Mouse (Mus musculus) kidney, embryonic 15.5 days (tissue): Measurements from ENCODE around the gene Ntrk3. TPM values are rescaled to one million over a fixed set of nuclear protein-coding genes. Genes with fewer than 3 reads are reported as not detected.

ENCODE experiments used
- ATAC-seq: fragments of 200-750 bp; cut with Nextera tagmentation; replicated peaks from 2 replicates; pipeline ENCODE4 v1.8.0; 2017; ENCODE audit warnings: moderate TSS enrichment; ENCODE audit not compliant: low FRiP score
- H3K27ac ChIP-seq: fragments of 300-500 bp; sonication (generic); 2 replicates; pipeline ENCODE4 v1.5.1; 2015; ENCODE audit warnings: mild to moderate bottlenecking, inconsistent platforms
- H3K27me3 ChIP-seq: fragments of 300-500 bp; sonication (generic); 2 replicates; pipeline ENCODE4 v1.6.1; 2015; ENCODE audit warnings: inconsistent platforms
- H3K36me3 ChIP-seq: fragments of 300-500 bp; sonication (generic); 2 replicates; pipeline ENCODE4 v1.6.1; 2015; ENCODE audit warnings: inconsistent platforms
- H3K4me1 ChIP-seq: fragments of 300-500 bp; sonication (generic); 2 replicates; pipeline ENCODE4 v1.6.1; 2015; ENCODE audit warnings: inconsistent platforms
- H3K4me2 ChIP-seq: fragments of 300-500 bp; sonication (generic); 2 replicates; pipeline ENCODE4 v1.6.1; 2015; ENCODE audit warnings: moderate library complexity, mild to moderate bottlenecking, inconsistent platforms
- H3K4me3 ChIP-seq: fragments of 300-500 bp; sonication (generic); replicated peaks from 2 replicates; pipeline ENCODE4 v1.5.1; 2015; ENCODE audit warnings: mild to moderate bottlenecking, inconsistent platforms
- H3K9ac ChIP-seq: fragments of 300-500 bp; sonication (generic); 2 replicates; pipeline ENCODE4 v1.6.1; 2015; ENCODE audit warnings: mild to moderate bottlenecking, inconsistent platforms
- H3K9me3 ChIP-seq: fragments of 300-500 bp; sonication (generic); replicated peaks from 2 replicates; pipeline ENCODE4 v1.6.1; 2016; ENCODE audit warnings: inconsistent platforms
- WGBS: fragments of 180-500 bp; shearing (Covaris S2); methylation state at CpG from one replicate; pipeline ENCODE4 v1.1.7; 2015; ENCODE audit warnings: mixed read lengths; 5-methylcytosine and 5-hydroxymethylcytosine counted together
- polyA plus RNA-seq: library from polyadenylated mRNA; unstranded; fragments of >200 nt; fragmentation: Nextera tagmentation; extraction: Ambion mirVana; gene quantifications from 2 replicates; pipeline ENCODE4 v1.2.1, GENCODE M21; 2015

The Ntrk3 gene
- polyA plus RNA-seq, 1 experiment from 2014 or later, result 4.4 TPM

GRCm38 (mm10) chr7:78441706-78442105 lies 296.1 kb downstream of the Ntrk3 start:
- Histone ChIP-seq H3K4me2 (no peak overlapping the region), H3K36me3 (no peaks in the 10 kb centered on the region), H3K27ac (no peak overlapping the region), H3K27me3 (no peaks in the 10 kb centered on the region), H3K9me3 (no peaks in the 10 kb centered on the region), H3K4me3 (no peak overlapping the region), H3K4me1 (no peaks in the 10 kb centered on the region), H3K9ac (no peak overlapping the region)
- ATAC-seq, result no peak

GRCm38 (mm10) chr7:78440896-78441295 lies 296.9 kb downstream of the Ntrk3 start:
- Histone ChIP-seq H3K9ac (no peak overlapping the region), H3K4me2 (no peak overlapping the region), H3K27me3 (no peaks in the 10 kb centered on the region), H3K4me3 (no peak overlapping the region), H3K4me1 (no peaks in the 10 kb centered on the region), H3K36me3 (no peaks in the 10 kb centered on the region), H3K27ac (no peak overlapping the region), H3K9me3 (no peaks in the 10 kb centered on the region)
- ATAC-seq, result no peak
- WGBS, result 79% methylated on average over 3 of the region's 3 CpGs

- H3K4me1 ChIP-seq, result no peaks in the 10 kb centered on the region
- no peaks in the 10 kb centered on the region for H3K27me3 ChIP-seq
- H3K9ac ChIP-seq, result no peak overlapping the region
- no peaks in the 10 kb centered on the region for H3K36me3 ChIP-seq
- H3K27ac ChIP-seq, result no peak overlapping the region
- H3K9me3 ChIP-seq, result no peaks in the 10 kb centered on the region
- H3K4me3 ChIP-seq, result no peak overlapping the region
- ATAC-seq, result no peak
- 90% methylated on average over 6 of the region's 6 CpGs for WGBS
- H3K4me2 ChIP-seq, result no peak overlapping the region
Measured at GRCm38 (mm10) chr7:78440476-78440875, 297.3 kb downstream of the Ntrk3 start.

GRCm38 (mm10) chr7:78439361-78440120 lies 298.3 kb downstream of the Ntrk3 start:
- WGBS, result 81% methylated on average over 8 of the region's 9 CpGs
- Histone ChIP-seq H3K4me3 (no peak overlapping the region), H3K9me3 (no peaks in the 10 kb centered on the region), H3K4me2 (no peak overlapping the region), H3K4me1 (no peaks in the 10 kb centered on the region), H3K9ac (no peak overlapping the region), H3K36me3 (no peaks in the 10 kb centered on the region), H3K27ac (no peak overlapping the region), H3K27me3 (no peaks in the 10 kb centered on the region)
- no peak for ATAC-seq

- Histone ChIP-seq H3K4me2 (no peak overlapping the region), H3K9ac (no peak overlapping the region), H3K27me3 (no peaks in the 10 kb centered on the region), H3K4me3 (no peak overlapping the region), H3K4me1 (no peaks in the 10 kb centered on the region), H3K27ac (no peak overlapping the region), H3K9me3 (no peaks in the 10 kb centered on the region), H3K36me3 (no peaks in the 10 kb centered on the region)
- ATAC-seq, result no peak
- WGBS, result 71% methylated on average over 5 of the region's 5 CpGs
Measured at GRCm38 (mm10) chr7:78433617-78434144, 304.1 kb downstream of the Ntrk3 start.

- H3K4me1 ChIP-seq, result no peaks in the 10 kb centered on the region
- no peaks in the 10 kb centered on the region for H3K36me3 ChIP-seq
- no peak for ATAC-seq
- H3K9ac ChIP-seq, result no peak overlapping the region
- H3K27me3 ChIP-seq, result no peaks in the 10 kb centered on the region
- no peak overlapping the region for H3K4me2 ChIP-seq
- no peak overlapping the region for H3K27ac ChIP-seq
- WGBS, result 93% methylated on average over 4 of the region's 4 CpGs
- H3K4me3 ChIP-seq, result no peak overlapping the region
- no peaks in the 10 kb centered on the region for H3K9me3 ChIP-seq
Measured at GRCm38 (mm10) chr7:78431611-78432010, 306.2 kb downstream of the Ntrk3 start.

GRCm38 (mm10) chr7:78412172-78412571 lies 325.6 kb downstream of the Ntrk3 start:
- Histone ChIP-seq H3K27me3 (no peaks in the 10 kb centered on the region), H3K36me3 (no peaks in the 10 kb centered on the region), H3K4me1 (no peaks in the 10 kb centered on the region), H3K9me3 (no peaks in the 10 kb centered on the region), H3K27ac (no peak overlapping the region), H3K4me3 (no peak overlapping the region), H3K9ac (no peak overlapping the region), H3K4me2 (no peak overlapping the region)
- no peak for ATAC-seq
- 78% methylated on average over 2 of the region's 2 CpGs for WGBS

- no peak for ATAC-seq
- no peak overlapping the region for H3K9ac ChIP-seq
- no peaks in the 10 kb centered on the region for H3K36me3 ChIP-seq
- no peak overlapping the region for H3K4me3 ChIP-seq
- H3K27ac ChIP-seq, result no peak overlapping the region
- H3K4me1 ChIP-seq, result no peaks in the 10 kb centered on the region
- H3K27me3 ChIP-seq, result no peaks in the 10 kb centered on the region
- H3K4me2 ChIP-seq, result no peak overlapping the region
- H3K9me3 ChIP-seq, result no peaks in the 10 kb centered on the region
- 61% methylated on average over 5 of the region's 5 CpGs for WGBS
Measured at GRCm38 (mm10) chr7:78409970-78410369, 327.8 kb downstream of the Ntrk3 start.

GRCm38 (mm10) chr7:78406641-78407291 lies 331.0 kb downstream of the Ntrk3 start:
- Histone ChIP-seq H3K4me3 (no peak overlapping the region), H3K9me3 (no peaks in the 10 kb centered on the region), H3K4me2 (no peak overlapping the region), H3K27me3 (no peaks in the 10 kb centered on the region), H3K36me3 (no peaks in the 10 kb centered on the region), H3K27ac (no peak overlapping the region), H3K9ac (no peak overlapping the region), H3K4me1 (no peaks in the 10 kb centered on the region)
- ATAC-seq, result no peak
- WGBS, result 35% methylated on average over 5 of the region's 5 CpGs

GRCm38 (mm10) chr7:78404481-78404880 lies 333.3 kb downstream of the Ntrk3 start:
- ATAC-seq, result no peak
- Histone ChIP-seq H3K36me3 (no peaks in the 10 kb centered on the region), H3K9ac (no peak overlapping the region), H3K27me3 (no peaks in the 10 kb centered on the region), H3K27ac (no peak overlapping the region), H3K4me1 (no peaks in the 10 kb centered on the region), H3K4me2 (no peak overlapping the region), H3K9me3 (no peaks in the 10 kb centered on the region), H3K4me3 (no peak overlapping the region)
- 93% methylated on average over 6 of the region's 6 CpGs for WGBS

- Histone ChIP-seq H3K36me3 (no peaks in the 10 kb centered on the region), H3K4me1 (no peaks in the 10 kb centered on the region), H3K27ac (no peak overlapping the region), H3K9me3 (no peaks in the 10 kb centered on the region), H3K27me3 (no peaks in the 10 kb centered on the region), H3K4me2 (no peak overlapping the region), H3K4me3 (no peak overlapping the region), H3K9ac (no peak overlapping the region)
- 61% methylated on average over 3 of the region's 3 CpGs for WGBS
- ATAC-seq, result no peak
Measured at GRCm38 (mm10) chr7:78402495-78402894, 335.3 kb downstream of the Ntrk3 start.

- 94% methylated on average over 4 of the region's 4 CpGs for WGBS
- H3K9me3 ChIP-seq, result no peaks in the 10 kb centered on the region
- no peaks in the 10 kb centered on the region for H3K36me3 ChIP-seq
- ATAC-seq, result no peak
- H3K9ac ChIP-seq, result no peak overlapping the region
- no peak overlapping the region for H3K4me2 ChIP-seq
- no peaks in the 10 kb centered on the region for H3K4me1 ChIP-seq
- H3K27ac ChIP-seq, result no peak overlapping the region
- H3K27me3 ChIP-seq, result no peaks in the 10 kb centered on the region
- H3K4me3 ChIP-seq, result no peak overlapping the region
Measured at GRCm38 (mm10) chr7:78400219-78400618, 337.6 kb downstream of the Ntrk3 start.
